Mouse (Mus musculus): ENCODE measurements around the gene Ltbp3.

The Ltbp3 gene

GRCm38 (mm10) chr19:5740320-5741317, at the start of gene Ltbp3:
Gene Ltbp3, plus strand, starts transcription at chr19:5740904.
- peak; percentile 46 for DNase-seq

DNA sequence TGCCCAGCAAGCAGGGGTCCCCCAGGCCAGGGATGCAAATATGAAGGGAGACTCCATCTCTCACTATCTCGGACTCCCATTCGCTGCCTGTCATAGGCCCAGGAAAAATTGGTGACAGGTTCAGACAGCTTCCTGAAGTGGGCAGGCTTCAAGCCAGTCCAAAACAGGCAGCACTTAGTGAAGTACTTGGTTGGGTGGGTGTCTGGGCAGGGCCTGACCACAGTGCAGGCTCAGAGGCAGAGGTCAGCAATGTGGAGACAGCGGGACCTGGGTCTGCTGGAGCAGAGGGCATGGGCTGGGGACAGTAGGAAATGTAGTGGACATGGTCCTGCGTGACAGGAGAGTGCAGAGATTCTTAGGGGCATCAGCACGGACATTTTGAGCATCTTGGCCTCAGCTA, 49.1 kb upstream of the Ltbp3 start:
- no peak for DNase-seq

DNA sequence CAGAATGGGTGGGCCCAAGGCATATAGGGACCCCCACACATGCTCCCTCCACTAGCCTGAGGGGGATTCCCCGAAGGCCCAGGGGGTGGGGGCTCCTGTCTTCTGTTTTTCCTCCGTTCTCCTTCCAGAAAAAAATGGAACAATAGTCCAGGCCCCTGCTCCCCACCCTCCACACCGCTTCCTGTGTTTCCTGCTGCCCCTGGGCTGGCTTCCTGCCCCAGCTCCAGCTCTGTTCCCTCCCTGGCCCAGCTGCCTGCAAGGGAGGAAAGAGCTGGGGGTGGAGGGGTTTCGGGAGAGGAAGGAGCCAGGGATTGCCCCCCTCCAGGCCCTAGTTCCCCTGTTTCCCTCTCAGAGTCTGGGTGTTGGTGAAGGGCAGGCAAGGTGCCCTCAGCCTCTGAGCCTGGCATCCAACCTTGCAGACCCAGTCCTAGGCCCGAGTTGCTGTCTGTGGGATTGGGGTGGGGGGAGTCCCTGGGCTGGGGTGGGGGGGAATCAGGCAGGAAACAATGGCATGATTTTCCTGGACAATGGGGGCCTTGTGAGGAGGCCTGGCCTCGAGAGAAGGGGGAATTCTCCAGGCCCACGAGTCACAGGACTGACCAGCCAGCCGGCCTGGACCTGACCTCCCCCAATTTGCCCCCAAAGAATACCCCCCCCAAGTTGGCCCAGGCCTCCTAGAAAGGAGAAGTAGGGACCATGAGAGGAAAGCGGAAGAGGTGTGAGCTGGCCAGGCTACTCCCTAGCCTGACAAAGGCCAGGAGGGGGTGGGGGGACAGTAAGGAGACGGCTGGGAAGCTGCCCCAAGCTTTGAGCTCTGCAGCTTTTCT, 48.4 kb upstream of the Ltbp3 start:
- DNase-seq, result peak; percentile 68

DNA sequence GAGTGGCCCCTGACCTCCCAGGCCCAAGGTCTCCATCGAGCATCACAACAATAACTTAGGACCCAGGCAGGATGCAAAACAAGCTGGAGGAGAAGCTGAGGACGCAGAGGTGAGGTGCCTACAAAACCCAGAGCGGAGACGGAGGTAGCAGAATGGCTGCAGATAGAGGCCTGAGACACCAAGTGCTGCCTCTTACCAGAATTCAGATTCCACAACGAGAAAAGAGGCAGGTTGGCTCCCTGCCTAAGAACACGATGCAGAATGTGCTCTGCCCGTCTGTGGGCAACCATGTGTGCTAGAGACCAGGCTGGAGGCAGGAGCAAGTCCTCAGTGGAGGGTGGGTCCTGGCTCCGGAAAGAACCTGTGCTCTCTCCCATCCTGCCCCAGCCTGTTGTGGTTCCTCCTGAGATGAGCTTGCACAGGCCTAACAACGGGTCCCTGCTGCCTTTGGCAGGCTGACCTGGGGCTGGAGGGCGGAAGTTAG, 47.7 kb upstream of the Ltbp3 start:
- DNase-seq, result peak; percentile 39

DNA sequence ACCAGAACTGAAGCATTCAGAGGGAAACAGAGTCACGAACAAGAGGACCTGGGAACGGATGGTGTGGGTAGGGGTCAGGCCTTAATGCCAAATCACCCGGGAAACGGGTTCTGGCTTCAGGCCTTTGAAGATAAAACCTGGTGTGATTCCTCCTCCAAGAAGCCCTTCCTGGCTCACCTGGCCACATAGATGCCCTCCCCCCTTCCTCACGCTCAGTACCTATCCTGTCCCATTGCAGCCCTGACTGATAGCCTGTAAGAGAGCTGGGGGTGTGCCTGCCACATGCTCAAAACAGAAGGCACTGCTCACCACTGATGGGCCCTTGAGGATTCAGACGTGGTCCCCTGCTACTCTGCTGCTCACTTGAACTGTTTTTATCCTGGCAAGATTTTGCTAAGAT, 46.9 kb upstream of the Ltbp3 start:
- no peak for DNase-seq

DNA sequence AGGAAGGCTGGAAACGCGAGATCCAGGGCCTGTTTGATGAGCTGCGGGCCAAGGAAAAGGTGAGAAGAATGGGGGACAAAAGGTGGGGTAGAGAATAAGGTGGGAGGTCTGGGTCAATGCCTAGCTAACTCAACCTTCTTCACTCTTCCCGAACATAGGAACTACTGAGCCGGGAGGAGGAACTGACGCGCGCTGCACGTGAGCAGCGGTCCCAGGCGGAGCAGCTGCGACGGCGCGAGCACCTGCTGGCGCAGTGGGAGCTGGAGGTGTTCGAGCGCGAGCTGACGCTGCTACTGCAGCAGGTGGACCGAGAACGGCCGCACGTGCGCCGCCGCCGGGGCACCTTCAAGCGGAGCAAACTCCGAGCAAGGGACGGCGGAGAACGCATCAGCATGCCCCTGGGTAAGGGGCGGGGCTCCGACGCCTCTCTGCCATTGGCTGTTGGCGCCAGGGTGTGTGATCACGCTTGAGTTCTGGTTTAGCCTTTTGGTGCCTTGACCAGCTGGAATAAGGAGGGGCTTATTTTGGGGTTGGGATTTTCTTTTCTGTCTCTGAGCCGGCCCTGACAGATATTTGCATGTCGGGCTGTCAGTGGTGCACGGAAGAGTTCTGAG, 44.7 kb upstream of the Ltbp3 start:
- no peak for DNase-seq

GRCm38 (mm10) chr19:5704163-5704800, 36.4 kb upstream of the Ltbp3 start, which contains the start of gene Kcnk7:
Gene Kcnk7, plus strand, starts transcription at chr19:5704367.
- DNase-seq, result no peak

DNA sequence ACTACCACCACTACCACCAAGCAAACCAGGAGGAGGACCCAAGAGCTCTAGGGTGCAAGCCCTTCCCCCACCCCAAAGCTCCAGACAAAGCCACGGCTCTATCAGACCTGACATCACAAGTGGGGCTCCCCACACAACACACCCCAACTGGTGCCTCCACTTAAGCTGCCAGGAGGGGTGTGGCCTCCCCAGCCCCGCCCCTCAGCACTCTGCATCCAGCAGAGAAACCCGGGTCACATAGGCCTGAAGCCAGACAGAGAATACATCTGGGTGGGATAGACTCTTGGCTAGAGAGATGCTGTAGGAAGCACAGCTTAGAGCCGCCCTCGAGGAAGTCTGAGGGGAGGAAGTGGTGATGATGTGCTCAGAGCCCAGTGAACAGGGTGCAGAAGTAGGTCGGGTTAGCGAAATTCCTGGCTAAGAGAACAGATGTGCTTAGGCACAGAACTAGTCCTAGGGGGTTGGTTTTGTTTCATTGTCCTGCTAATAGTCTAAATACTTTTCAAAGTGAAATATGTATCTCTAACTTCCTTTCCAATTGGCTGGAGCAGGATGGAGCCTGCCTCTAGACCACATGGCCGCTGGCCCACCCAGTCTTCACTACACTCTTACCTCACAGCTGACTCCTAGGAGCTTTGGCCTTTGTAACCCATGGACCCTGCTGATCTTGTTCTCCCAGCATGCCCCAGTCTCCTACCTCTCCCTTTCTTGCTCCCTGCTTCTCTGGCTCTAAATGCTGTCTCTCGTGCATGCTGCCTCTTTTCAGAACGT, 35.7 kb upstream of the Ltbp3 start:
- DNase-seq, result no peak

DNA sequence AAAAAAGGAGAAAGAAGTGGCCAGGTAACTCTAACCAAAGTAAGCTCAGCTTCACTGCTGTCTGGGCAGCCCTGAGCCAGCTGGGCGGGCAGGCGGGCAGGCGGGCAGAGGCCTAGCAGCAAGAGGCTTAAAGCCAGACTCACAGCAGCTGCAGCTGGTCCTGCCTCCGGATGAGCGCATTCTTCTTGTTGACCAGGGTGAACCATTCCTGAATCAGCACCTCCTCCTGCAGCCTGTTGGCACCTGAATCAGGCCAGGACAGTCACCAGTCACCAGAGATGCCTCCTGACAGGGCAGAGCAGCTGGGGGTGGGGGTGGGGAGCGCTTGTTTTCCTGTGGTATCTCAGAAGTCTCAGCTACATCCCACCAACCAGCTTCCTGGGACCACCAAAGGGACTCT, 30.6 kb upstream of the Ltbp3 start:
- DNase-seq, result no peak

GRCm38 (mm10) chr19:5710581-5710980, 30.1 kb upstream of the Ltbp3 start:
- DNase-seq, result no peak

GRCm38 (mm10) chr19:5711218-5711617, 29.5 kb upstream of the Ltbp3 start:
- DNase-seq, result peak; percentile 88

GRCm38 (mm10) chr19:5711907-5712460, 28.7 kb upstream of the Ltbp3 start:
- no peak for DNase-seq

DNA sequence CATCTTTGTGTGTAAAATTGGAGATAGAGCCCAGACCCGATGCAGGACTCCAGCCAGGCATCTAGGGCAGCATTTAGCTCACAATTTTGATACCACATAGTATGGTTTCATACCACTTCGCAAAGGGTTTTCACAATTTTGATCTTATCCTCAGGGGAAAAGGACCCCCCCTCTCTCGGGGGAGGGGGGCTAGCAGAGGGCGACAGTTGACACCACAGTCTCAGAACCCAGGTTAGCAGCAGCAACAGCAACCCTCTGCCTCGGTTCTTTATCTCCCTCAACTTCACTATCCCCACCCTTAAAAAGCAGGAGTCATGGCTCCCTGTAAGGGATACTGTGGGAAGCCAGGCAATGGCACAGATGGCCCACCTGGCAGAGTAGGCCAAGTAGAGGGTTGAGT, 27.4 kb upstream of the Ltbp3 start:
- DNase-seq, result no peak

GRCm38 (mm10) chr19:5713730-5714129, 27.0 kb upstream of the Ltbp3 start:
- DNase-seq, result peak; percentile 78

- DNase-seq, result peak; percentile 52
These were observed 24.7 kb upstream of the Ltbp3 start for GRCm38 (mm10) chr19:5715793-5716688.

DNA sequence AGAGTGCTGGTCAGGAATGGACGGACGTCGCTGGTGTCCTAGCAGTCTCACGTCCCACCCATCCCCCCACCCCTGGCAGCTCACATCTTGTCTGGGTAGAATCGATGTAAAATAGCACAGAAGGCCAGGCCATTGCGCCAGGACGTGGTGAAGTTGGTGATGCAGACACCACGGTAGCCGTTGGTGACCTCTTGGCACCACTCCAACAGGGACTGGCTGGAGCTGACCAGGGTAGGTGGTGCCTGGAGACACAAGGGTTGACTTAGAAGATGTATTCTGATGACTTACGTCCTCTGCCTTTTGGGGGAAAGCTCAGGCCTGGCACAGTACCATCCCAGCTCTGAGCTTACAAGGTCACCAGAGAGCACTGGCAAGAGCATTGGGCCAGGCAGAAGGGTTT, 23.7 kb upstream of the Ltbp3 start:
- no peak for DNase-seq

DNA sequence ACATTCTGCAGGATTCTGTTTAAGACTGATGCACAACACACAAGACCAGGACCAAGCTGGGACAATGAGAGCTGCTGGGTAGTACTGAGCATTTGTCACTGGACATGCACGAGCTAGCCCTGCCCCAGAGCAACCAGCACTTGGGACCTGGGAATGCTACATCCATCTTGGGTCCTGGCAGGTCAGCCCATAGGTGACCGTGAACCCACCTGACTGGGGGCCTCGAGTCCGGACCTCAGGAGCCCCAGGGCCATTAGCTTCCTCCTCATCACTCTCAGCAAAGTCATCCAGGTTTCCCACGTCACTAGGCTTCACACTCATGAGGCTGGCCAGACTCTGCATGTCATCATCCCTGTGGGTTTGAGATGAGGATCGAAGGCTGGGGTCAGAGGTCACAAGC, 19.5 kb upstream of the Ltbp3 start:
- DNase-seq, result no peak

GRCm38 (mm10) chr19:5722848-5723425, 17.8 kb upstream of the Ltbp3 start:
- no peak for DNase-seq

DNA sequence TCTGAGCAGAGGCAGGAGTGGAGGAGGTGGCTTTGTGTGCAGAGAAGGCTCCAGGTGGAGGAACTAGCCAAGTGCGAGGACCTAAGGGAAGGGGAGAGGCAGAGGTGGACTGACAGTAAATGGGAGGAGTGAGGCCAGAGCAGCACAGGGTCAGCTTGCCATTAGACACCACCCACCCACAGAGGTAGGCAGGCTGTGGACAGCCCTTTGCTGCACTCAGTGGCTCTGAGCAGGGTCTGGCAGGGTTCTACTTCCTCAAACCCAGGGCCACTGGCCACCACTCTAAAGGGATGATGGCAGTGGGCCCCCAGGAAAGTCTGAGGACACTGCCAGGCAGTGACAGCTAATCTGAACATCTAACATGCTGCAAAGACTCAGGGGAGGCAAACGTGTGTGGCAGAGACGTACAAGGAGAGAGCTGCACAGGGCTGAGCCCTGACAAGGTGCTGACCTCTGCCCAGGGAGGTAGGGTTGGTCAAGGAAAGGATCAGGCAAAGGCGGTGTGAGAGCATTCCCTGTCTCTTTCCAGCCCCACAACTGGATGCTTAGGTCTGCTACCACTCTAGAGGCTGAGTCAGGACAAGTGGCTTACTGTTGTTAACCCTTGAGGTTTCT, 16.7 kb upstream of the Ltbp3 start:
- no peak for DNase-seq
